In the genomic region with DNA sequence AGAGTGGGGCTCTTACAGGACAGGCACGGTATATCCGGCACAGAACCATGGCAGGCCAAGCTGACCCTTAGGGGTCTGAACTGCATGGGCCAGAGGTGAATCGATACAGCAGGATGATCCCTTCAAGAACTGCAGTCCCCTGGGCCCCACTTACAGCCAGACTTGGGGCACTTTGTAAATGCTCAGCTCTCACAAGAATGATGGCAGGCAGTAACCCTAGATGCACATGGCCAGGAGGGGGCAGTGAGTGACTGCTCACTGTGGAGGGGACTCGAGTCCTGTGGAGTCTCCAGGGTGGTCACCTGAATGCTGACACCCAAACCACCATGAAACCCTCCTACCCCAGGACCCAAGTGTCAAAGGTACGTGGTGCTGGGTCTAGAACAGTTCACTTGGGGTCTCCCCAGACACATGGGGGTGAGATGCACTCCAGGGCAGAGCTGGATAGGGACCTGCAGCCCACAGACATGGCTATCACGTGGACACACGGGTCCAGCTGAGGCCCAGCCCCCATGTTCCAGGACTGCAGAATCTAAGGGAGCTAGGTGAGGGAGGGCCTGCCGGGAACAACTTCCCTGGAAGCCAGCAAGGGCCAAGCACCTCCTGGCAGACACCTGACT, we compare ENCODE assay signal across 10 mouse cellular contexts. TPM values are rescaled to one million over a fixed set of nuclear protein-coding genes. Genes with fewer than 3 reads are reported as not detected.
DNase-seq lines count a peak whose midpoint lies in the region; ATAC-seq and TF ChIP-seq lines count a peak whose summit lies in the region.
"Had no signal": no experiment of that assay in that cellular context is flagged by ENCODE, and none has a peak within 500 bp of the region (broad histone marks: within the 10 kb centered on the region; RNA-seq: fewer than 3 reads in every experiment).

No protein-coding gene starts in this region.

- no peaks in the 10 kb centered on the region for H3K9me3 ChIP-seq in ES-Bruce4 (replicated peaks; ENCODE audit: control insufficient read depth, insufficient read depth, low read length, poor library complexity, severe bottlenecking)
- no peaks in the 10 kb centered on the region for H3K9me3 ChIP-seq in liver, embryonic 12.5 days (replicated peaks)
- H3K9me3 ChIP-seq in midbrain, embryonic 16.5 days (replicated peaks; ENCODE audit: control insufficient read depth, low read length, poor library complexity, severe bottlenecking), result no peaks in the 10 kb centered on the region
- H3K9me3 ChIP-seq: limb, embryonic 13.5 days had no signal

- no peak for DNase-seq in kidney, adult 2 months
- DNase-seq in kidney, adult 18-20 months, result no peak
- peak; percentile 65 for DNase-seq in 416B (ENCODE audit: low read depth)
- no peak for DNase-seq in urinary bladder, postnatal 4 days (ENCODE audit: low spot score in 2 of 2)

- no peaks in the 10 kb centered on the region; the same call in 1 of the 2 replicates for H3K36me3 ChIP-seq in kidney, adult 2 months (ENCODE audit: control insufficient read depth, insufficient read depth, low read length)
- peaks cover 11% of the 10 kb centered on the region; the same call in 1 of the 2 replicates for H3K36me3 ChIP-seq in ES-Bruce4 (ENCODE audit: control insufficient read depth, insufficient read depth, low read length, poor library complexity, severe bottlenecking)
- H3K36me3 ChIP-seq in liver, embryonic 12.5 days, result peaks cover 60% of the 10 kb centered on the region
- H3K36me3 ChIP-seq in midbrain, embryonic 16.5 days (ENCODE audit: control insufficient read depth, insufficient read depth, low read length), result peaks cover 28% of the 10 kb centered on the region

- no peaks in the 10 kb centered on the region for H3K27me3 ChIP-seq in kidney, adult 2 months (replicated peaks; ENCODE audit: control insufficient read depth, insufficient read depth, low read length)
- no peaks in the 10 kb centered on the region for H3K27me3 ChIP-seq in ES-Bruce4 (ENCODE audit: control insufficient read depth, insufficient read depth, low read length, poor library complexity, severe bottlenecking)
- H3K27me3 ChIP-seq in liver, embryonic 12.5 days (replicated peaks), result no peaks in the 10 kb centered on the region
- H3K27me3 ChIP-seq in midbrain, embryonic 16.5 days (ENCODE audit: control insufficient read depth, insufficient read depth, low read depth, low read length), result no peaks in the 10 kb centered on the region
- H3K27me3 ChIP-seq: limb, embryonic 13.5 days had no signal

- H3K4me3 ChIP-seq in kidney, adult 2 months (ENCODE audit: insufficient read depth, low read depth, low read length), result no peak overlapping the region
- no peak overlapping the region for H3K4me3 ChIP-seq in ES-Bruce4 (ENCODE audit: low read depth, low read length)
- no peak overlapping the region for H3K4me3 ChIP-seq in liver, embryonic 12.5 days
- H3K4me3 ChIP-seq in midbrain, embryonic 16.5 days (ENCODE audit: low read depth, low read length), result no peak overlapping the region

- TF ChIP-seq EP300 in ES-Bruce4 (IDR thresholded peaks at IDR 0.05; ENCODE audit: insufficient read depth, low read depth, low read length), result no peak

- no peak for ATAC-seq in liver, embryonic 12.5 days
- ATAC-seq in megakaryocyte-erythroid progenitor cell, adult 5-6 weeks (replicated peaks; ENCODE audit: low FRiP score, low TSS enrichment, poor library complexity, severe bottlenecking), result no peak
- no peak for ATAC-seq in midbrain, embryonic 16.5 days
- ATAC-seq: activated CD4-positive, CD25-positive, alpha-beta regulatory T cell, adult 4 months had no signal

- no peak for TF ChIP-seq POLR2A in kidney, adult 2 months (IDR thresholded peaks at IDR 0.05; ENCODE audit: low read depth, low read length)
- no peak for TF ChIP-seq POLR2A in ES-Bruce4 (IDR thresholded peaks at IDR 0.05; ENCODE audit: insufficient read depth, low read length)

- no peak overlapping the region for H3K27ac ChIP-seq in kidney, adult 2 months (ENCODE audit: insufficient read depth, low read depth, low read length)
- no peak overlapping the region for H3K27ac ChIP-seq in ES-Bruce4 (ENCODE audit: insufficient read depth, low read length)
- H3K27ac ChIP-seq in liver, embryonic 12.5 days, result no peak overlapping the region
- H3K27ac ChIP-seq in midbrain, embryonic 16.5 days (ENCODE audit: low read length), result no peak overlapping the region
- H3K27ac ChIP-seq: limb, embryonic 13.5 days had no signal

- TF ChIP-seq CTCF in kidney, adult 2 months (conservative IDR thresholded peaks at IDR 0.05; ENCODE audit: insufficient read depth, insufficient read length, low read depth, low read length), result 0 out of 2 replicates have a peak, but pooled peaks have one; percentile 25
- TF ChIP-seq CTCF in ES-Bruce4 (IDR thresholded peaks at IDR 0.05; ENCODE audit: low read depth, low read length), result peak; percentile 38

- 68% methylated on average over 8 of the region's 8 CpGs for WGBS in kidney, adult 2 months
- 76% methylated on average over 8 of the region's 8 CpGs for WGBS in liver, embryonic 12.5 days (ENCODE audit: insufficient replicate concordance)
- WGBS in midbrain, embryonic 16.5 days, result 85% methylated on average over 8 of the region's 8 CpGs

- H3K4me1 ChIP-seq in kidney, adult 2 months (ENCODE audit: control insufficient read depth, insufficient read depth, low read length), result peaks cover 8% of the 10 kb centered on the region; the same call in 1 of the 2 replicates
- peaks cover 3% of the 10 kb centered on the region for H3K4me1 ChIP-seq in ES-Bruce4 (ENCODE audit: control insufficient read depth, insufficient read depth, low read length)
- peaks cover 44% of the 10 kb centered on the region for H3K4me1 ChIP-seq in liver, embryonic 12.5 days
- H3K4me1 ChIP-seq in midbrain, embryonic 16.5 days (ENCODE audit: control insufficient read depth, insufficient read depth, low read length), result peaks cover 18% of the 10 kb centered on the region

- peak overlapping the region; percentile 96; the same call in 1 of the 2 replicates for H3K4me2 ChIP-seq in liver, embryonic 12.5 days
- H3K4me2 ChIP-seq in midbrain, embryonic 16.5 days (ENCODE audit: low read length), result no peak overlapping the region

- no peak overlapping the region for H3K9ac ChIP-seq in ES-Bruce4 (ENCODE audit: low read depth, poor library complexity, severe bottlenecking)
- H3K9ac ChIP-seq in liver, embryonic 12.5 days, result 0 out of 2 replicates have a peak overlapping the region, but pooled peaks have one; percentile 80
- no peak overlapping the region for H3K9ac ChIP-seq in midbrain, embryonic 16.5 days (ENCODE audit: low read depth, low read length)
- H3K9ac ChIP-seq: limb, embryonic 13.5 days had no signal

RNA-seq across cellular contexts. Expression of a gene that starts 2.5 kb away (rescaled TPM):
- 148 and 190 TPM in 2 replicates for polyA plus RNA-seq in kidney, adult 2 months (2012; rRNA removed)
- 37.2 and 41.6 TPM in 2 replicates for polyA plus RNA-seq in ES-Bruce4 (2011; ENCODE audit: insufficient read depth, insufficient read length, low read depth, missing spikeins)
- 59.9 and 62.7 TPM in 2 replicates for polyA plus RNA-seq in liver, embryonic 12.5 days (2016; fragmentation: Nextera tagmentation; extraction: Ambion mirVana)
- 91.4 and 117 TPM in 2 replicates for total RNA-seq in megakaryocyte-erythroid progenitor cell, adult 5-6 weeks (2014; fragmentation: Nextera tagmentation)
- 42.4 and 71.2 TPM in 2 replicates for total RNA-seq in megakaryocyte-erythroid progenitor cell, adult 5-6 weeks (2017)
- 61.1 and 61.3 TPM in 2 replicates for polyA plus RNA-seq in midbrain, embryonic 16.5 days (2015; fragmentation: Nextera tagmentation; extraction: Ambion mirVana)

RNA-seq across cellular contexts. Expression of a gene that starts 6.2 kb away (rescaled TPM):
- 2.3 and 4.9 TPM in 2 replicates for polyA plus RNA-seq in kidney, adult 2 months (2012; rRNA removed)
- 0.49 and 0.93 TPM in 2 replicates for polyA plus RNA-seq in ES-Bruce4 (2011; ENCODE audit: insufficient read depth, insufficient read length, low read depth, missing spikeins)
- polyA plus RNA-seq in liver, embryonic 12.5 days (2016; fragmentation: Nextera tagmentation; extraction: Ambion mirVana), result 3.1 and 3.3 TPM in 2 replicates
- total RNA-seq in megakaryocyte-erythroid progenitor cell, adult 5-6 weeks (2014; fragmentation: Nextera tagmentation), result 19.0 and 22.2 TPM in 2 replicates
- total RNA-seq in megakaryocyte-erythroid progenitor cell, adult 5-6 weeks (2017), result 17.2 and 18.9 TPM in 2 replicates
- 0.44 and 0.58 TPM in 2 replicates for polyA plus RNA-seq in midbrain, embryonic 16.5 days (2015; fragmentation: Nextera tagmentation; extraction: Ambion mirVana)

RNA-seq across cellular contexts. Expression of a gene that starts 11.2 kb away (rescaled TPM):
- 0.18 and 0.27 TPM in 2 replicates for polyA plus RNA-seq in kidney, adult 2 months (2012; rRNA removed)
- polyA plus RNA-seq in ES-Bruce4 (2011; ENCODE audit: insufficient read depth, insufficient read length, low read depth, missing spikeins), result 27.5 and 30.5 TPM in 2 replicates
- polyA plus RNA-seq in liver, embryonic 12.5 days (2016; fragmentation: Nextera tagmentation; extraction: Ambion mirVana), result 0.05 and 0.06 TPM in 2 replicates
- 0.32 TPM in 1 of 2 replicates, not detected in the other for total RNA-seq in megakaryocyte-erythroid progenitor cell, adult 5-6 weeks (2014; fragmentation: Nextera tagmentation)
- 0.38 TPM in 1 of 2 replicates, not detected in the other for total RNA-seq in megakaryocyte-erythroid progenitor cell, adult 5-6 weeks (2017)
- polyA plus RNA-seq in midbrain, embryonic 16.5 days (2015; fragmentation: Nextera tagmentation; extraction: Ambion mirVana), result 88.3 and 103 TPM in 2 replicates

RNA-seq across cellular contexts. Expression of a gene that starts 30.3 kb away (rescaled TPM):
- polyA plus RNA-seq in kidney, adult 2 months (2012; rRNA removed), result 1.7 and 2.1 TPM in 2 replicates
- 11.2 and 11.6 TPM in 2 replicates for polyA plus RNA-seq in ES-Bruce4 (2011; ENCODE audit: insufficient read depth, insufficient read length, low read depth, missing spikeins)
- polyA plus RNA-seq in liver, embryonic 12.5 days (2016; fragmentation: Nextera tagmentation; extraction: Ambion mirVana), result 7.0 and 7.3 TPM in 2 replicates
- total RNA-seq in megakaryocyte-erythroid progenitor cell, adult 5-6 weeks (2014; fragmentation: Nextera tagmentation), result 41.4 and 48.1 TPM in 2 replicates
- total RNA-seq in megakaryocyte-erythroid progenitor cell, adult 5-6 weeks (2017), result 42.6 and 45.2 TPM in 2 replicates
- 0.80 and 0.87 TPM in 2 replicates for polyA plus RNA-seq in midbrain, embryonic 16.5 days (2015; fragmentation: Nextera tagmentation; extraction: Ambion mirVana)

RNA-seq across cellular contexts. Expression of a gene that starts 38.3 kb away (rescaled TPM):
- polyA plus RNA-seq in kidney, adult 2 months (2012; rRNA removed), result 64.7 and 82.5 TPM in 2 replicates
- 6.1 and 7.2 TPM in 2 replicates for polyA plus RNA-seq in ES-Bruce4 (2011; ENCODE audit: insufficient read depth, insufficient read length, low read depth, missing spikeins)
- polyA plus RNA-seq in liver, embryonic 12.5 days (2016; fragmentation: Nextera tagmentation; extraction: Ambion mirVana), result 10.1 and 10.2 TPM in 2 replicates
- 10.6 and 15.9 TPM in 2 replicates for total RNA-seq in megakaryocyte-erythroid progenitor cell, adult 5-6 weeks (2014; fragmentation: Nextera tagmentation)
- 3.0 and 3.4 TPM in 2 replicates for total RNA-seq in megakaryocyte-erythroid progenitor cell, adult 5-6 weeks (2017)
- 15.4 and 17.2 TPM in 2 replicates for polyA plus RNA-seq in midbrain, embryonic 16.5 days (2015; fragmentation: Nextera tagmentation; extraction: Ambion mirVana)

Comparison
In these comparisons a context has a peak if more than half of its experiments do, and no peak if none do; other contexts are left out.
1. RNA of a gene that starts 11.2 kb away (polyA plus RNA-seq): 88.3 to 103 TPM in midbrain, embryonic 16.5 days and 27.5 to 30.5 TPM in ES-Bruce4; 0.18 to 0.27 TPM in kidney, adult 2 months and 0.05 to 0.06 TPM in liver, embryonic 12.5 days; every median in the first group is over 10 times any median in the second.